Comparison of ENCODE assay signal across 8 mouse cellular contexts in genomic region chr1:65186287-65187073, GRCm38 (mm10). TPM values are rescaled to one million over a fixed set of nuclear protein-coding genes. Genes with fewer than 3 reads are reported as not detected.
DNase-seq lines count a peak whose midpoint lies in the region; ATAC-seq and TF ChIP-seq lines count a peak whose summit lies in the region.

Gene Idh1, minus strand, starts transcription at chr1:65186500.
Gene Pikfyve, plus strand, starts transcription at chr1:65186683.

- H3K9me3 ChIP-seq in CH12.LX (replicated peaks; ENCODE audit: low read length) = no peaks in the 10 kb centered on the region
- no peaks in the 10 kb centered on the region for H3K9me3 ChIP-seq in forebrain, embryonic 12.5 days
- H3K9me3 ChIP-seq in liver, postnatal 0 days (ENCODE audit: low read length) = no peaks in the 10 kb centered on the region
- no peaks in the 10 kb centered on the region for H3K9me3 ChIP-seq in neural tube, embryonic 14.5 days (ENCODE audit: control insufficient read depth, low read length)

- in situ Hi-C loops in CH12.LX (cut with MboI; ENCODE audit: low pct_ligation_motif_present, low pct_unique_long_range_greater_than_20kb, low sequenced_read_pairs) = no loop called here

- TF ChIP-seq CTCF in CH12.LX (conservative IDR thresholded peaks at IDR 0.05 in 1 of 2, IDR thresholded peaks at IDR 0.05 in 1 of 2; ENCODE audit: low read depth in 2 of 2, low read length in 2 of 2) = no peak
- TF ChIP-seq CTCF in liver, postnatal 0 days (IDR thresholded peaks at IDR 0.05; ENCODE audit: low read depth) = no peak; the same call in 1 of the 2 replicates

- peak within 1 kb of the TSS; percentile 92 to 94 (median 93) for H3K4me3 ChIP-seq in CH12.LX (replicated peaks in 1 of 3; ENCODE audit: low read depth in 2 of 3, low read length in 2 of 3, poor library complexity in 1 of 3)
- peak within 1 kb of the TSS; percentile 87 for H3K4me3 ChIP-seq in forebrain, embryonic 12.5 days (replicated peaks)
- H3K4me3 ChIP-seq in liver, postnatal 0 days (ENCODE audit: low read depth, low read length) = peak within 1 kb of the TSS; percentile 94
- peak within 1 kb of the TSS; percentile 88 for H3K4me3 ChIP-seq in neural tube, embryonic 14.5 days (ENCODE audit: low read depth, low read length)

- peak; percentile 97 for TF ChIP-seq POLR2A in CH12.LX (IDR thresholded peaks at IDR 0.05; ENCODE audit: low read depth, low read length)

- TF ChIP-seq EP300 in CH12.LX (IDR thresholded peaks at IDR 0.05; ENCODE audit: low read length) = no peak
- TF ChIP-seq EP300 in liver, postnatal 0 days (IDR thresholded peaks at IDR 0.05; ENCODE audit: low read depth) = peak; percentile 74; the same call in 1 of the 2 replicates

- H3K4me1 ChIP-seq in CH12.LX (ENCODE audit: control insufficient read depth in 1 of 2, insufficient read depth in 2 of 2) = peaks cover 2 to 28% of the 10 kb centered on the region in 2 experiments; a peak in 2 of 4 replicates
- peaks cover 15% of the 10 kb centered on the region for H3K4me1 ChIP-seq in forebrain, embryonic 12.5 days
- H3K4me1 ChIP-seq in liver, postnatal 0 days (ENCODE audit: insufficient read depth) = peaks cover 14% of the 10 kb centered on the region
- H3K4me1 ChIP-seq in neural tube, embryonic 14.5 days (ENCODE audit: control insufficient read depth, insufficient read depth, low read length) = peaks cover 12% of the 10 kb centered on the region

- TF ChIP-seq RAD21 in CH12.LX (IDR thresholded peaks at IDR 0.05; ENCODE audit: low read depth, low read length) = no peak

- dilution Hi-C loops in CH12.LX (cut with MboI; ENCODE audit: extremely low pct_ligation_motif_present, extremely low pct_unique_long_range_greater_than_20kb, low sequenced_read_pairs) = no loop called here

- WGBS in forebrain, embryonic 12.5 days = under 1% methylated on average over 68 of the region's 71 CpGs
- under 1% methylated on average over 68 of the region's 71 CpGs for WGBS in large intestine, adult 2 months
- under 1% methylated on average over 66 of the region's 71 CpGs for WGBS in liver, postnatal 0 days (ENCODE audit: insufficient replicate concordance)
- under 1% methylated on average over 54 of the region's 71 CpGs for WGBS in neural tube, embryonic 14.5 days

- peaks cover 15% of the 10 kb centered on the region for H3K79me2 ChIP-seq in CH12.LX (replicated peaks; ENCODE audit: control insufficient read depth, extremely low read depth, insufficient read depth, poor library complexity, severe bottlenecking)

- H3K27ac ChIP-seq in CH12.LX (ENCODE audit: insufficient read depth, low read depth) = peak within 1 kb of the TSS; percentile 23; the same call in 1 of the 2 replicates
- H3K27ac ChIP-seq in forebrain, embryonic 12.5 days = peak within 1 kb of the TSS; percentile 88
- H3K27ac ChIP-seq in liver, postnatal 0 days (ENCODE audit: low read depth) = peak within 1 kb of the TSS; percentile 93
- H3K27ac ChIP-seq in neural tube, embryonic 14.5 days (ENCODE audit: low read depth, low read length) = peak within 1 kb of the TSS; percentile 84

- peak within 1 kb of the TSS; percentile 99 for H3K4me2 ChIP-seq in CH12.LX (ENCODE audit: insufficient read depth, low read depth, poor library complexity, severe bottlenecking)
- H3K4me2 ChIP-seq in forebrain, embryonic 12.5 days = peak within 1 kb of the TSS; percentile 81
- peak within 1 kb of the TSS; percentile 97 for H3K4me2 ChIP-seq in liver, postnatal 0 days (ENCODE audit: low read depth, low read length)
- peak within 1 kb of the TSS; percentile 63 for H3K4me2 ChIP-seq in neural tube, embryonic 14.5 days (ENCODE audit: low read depth, low read length)

- H3K9ac ChIP-seq in CH12.LX (ENCODE audit: insufficient read depth, low read depth) = peak within 1 kb of the TSS; percentile 72
- H3K9ac ChIP-seq in forebrain, embryonic 12.5 days = peak within 1 kb of the TSS; percentile 87
- H3K9ac ChIP-seq in liver, postnatal 0 days (replicated peaks) = peak within 1 kb of the TSS; percentile 92
- peak within 1 kb of the TSS; percentile 86 for H3K9ac ChIP-seq in neural tube, embryonic 14.5 days (replicated peaks; ENCODE audit: low read depth, low read length)

- ATAC-seq in forebrain, embryonic 12.5 days (ENCODE audit: low FRiP score) = peak; percentile 100
- ATAC-seq in liver, postnatal 0 days = peak; percentile 99
- ATAC-seq in neural tube, embryonic 14.5 days (ENCODE audit: low read depth) = peak; percentile 100

- peaks cover 2 to 13% of the 10 kb centered on the region in 2 experiments for H3K36me3 ChIP-seq in CH12.LX (replicated peaks in 1 of 2; ENCODE audit: control insufficient read depth in 1 of 2, insufficient read depth in 1 of 2, low read length in 1 of 2)
- H3K36me3 ChIP-seq in forebrain, embryonic 12.5 days (replicated peaks) = no peaks in the 10 kb centered on the region
- H3K36me3 ChIP-seq in liver, postnatal 0 days (replicated peaks; ENCODE audit: insufficient read depth, low read length) = no peaks in the 10 kb centered on the region; the same call in 1 of the 2 replicates
- no peaks in the 10 kb centered on the region for H3K36me3 ChIP-seq in neural tube, embryonic 14.5 days (ENCODE audit: control insufficient read depth, insufficient read depth, low read length)

- intact Hi-C loops in heart, postnatal 10 days (cut with DNase I) = loop anchor here (10.0 kb wide), 1 partner anchor 452 kb away; the partner anchor contains the start of gene Fzd5

- peak; percentile 97 for DNase-seq in CH12.LX (ENCODE audit: extremely low read depth)
- peak; percentile 96 for DNase-seq in c-Kit-positive CD71-positive TER-119-negative erythroid progenitor cells, embryonic 14.5 days (ENCODE audit: low read depth)
- DNase-seq in heart, postnatal 10 days = peak; percentile 98 to 99
- peak; percentile 80 for DNase-seq in large intestine, adult 2 months (ENCODE audit: low read depth, low spot score)
- DNase-seq in liver, postnatal 0 days = peak; percentile 98
- peak; percentile 97 for DNase-seq in testis, postnatal 10 days (ENCODE audit: low spot score)

- no peaks in the 10 kb centered on the region for H3K27me3 ChIP-seq in CH12.LX (replicated peaks)
- H3K27me3 ChIP-seq in forebrain, embryonic 12.5 days = no peaks in the 10 kb centered on the region
- no peaks in the 10 kb centered on the region for H3K27me3 ChIP-seq in liver, postnatal 0 days (ENCODE audit: insufficient read depth, low read length)
- H3K27me3 ChIP-seq in neural tube, embryonic 14.5 days (ENCODE audit: control insufficient read depth, insufficient read depth, low read length) = no peaks in the 10 kb centered on the region

TF ChIP-seq in CH12.LX, 34 proteins besides CTCF, POLR2A, EP300 and RAD21 (continues in another document):
- TF ChIP-seq BHLHE40 (IDR thresholded peaks at IDR 0.05; ENCODE audit: low read depth, low read length) = peak; percentile 97
- peak; percentile 83 for TF ChIP-seq HCFC1 (IDR thresholded peaks at IDR 0.05; ENCODE audit: low read depth, low read length)
- TF ChIP-seq IRF4 (IDR thresholded peaks at IDR 0.05; ENCODE audit: low read depth, low read length) = peak; percentile 54
- no peak for TF ChIP-seq ZKSCAN1 (IDR thresholded peaks at IDR 0.05; ENCODE audit: borderline replicate concordance, low read depth, low read length)
- TF ChIP-seq MYC (IDR thresholded peaks at IDR 0.05; ENCODE audit: low read depth, low read length) = no peak
- peak; percentile 71 for TF ChIP-seq USF1 (IDR thresholded peaks at IDR 0.05; ENCODE audit: low read depth, low read length)
- TF ChIP-seq SMC3 (IDR thresholded peaks at IDR 0.05; ENCODE audit: low read depth, low read length) = no peak
- peak; percentile 84 for TF ChIP-seq MXI1 (IDR thresholded peaks at IDR 0.05; ENCODE audit: low read depth, low read length)
- TF ChIP-seq ETS1 (conservative IDR thresholded peaks at IDR 0.05; ENCODE audit: low read depth, low read length) = peak; percentile 87
- TF ChIP-seq TCF12 (IDR thresholded peaks at IDR 0.05; ENCODE audit: low read depth, low read length) = peak; percentile 86
- TF ChIP-seq USF2 (conservative IDR thresholded peaks at IDR 0.05; ENCODE audit: low read depth, low read length) = no peak
- TF ChIP-seq NRF1 (IDR thresholded peaks at IDR 0.05; ENCODE audit: low read depth, low read length) = no peak
- no peak for TF ChIP-seq ZNF384 (IDR thresholded peaks at IDR 0.05; ENCODE audit: low read depth, low read length)
- peak; percentile 73 for TF ChIP-seq ZMIZ1 (IDR thresholded peaks at IDR 0.05; ENCODE audit: low read depth, low read length)
- 0 out of 2 replicates have a peak, but pooled peaks have one; percentile 51 for TF ChIP-seq MAFK (IDR thresholded peaks at IDR 0.05; ENCODE audit: insufficient replicate concordance, low read length)
- peak; percentile 56; the same call in 1 of the 2 replicates for TF ChIP-seq KAT2A (IDR thresholded peaks at IDR 0.05; ENCODE audit: insufficient replicate concordance, low read length)
- peak; percentile 90; the same call in 1 of the 2 replicates for TF ChIP-seq UBTF (IDR thresholded peaks at IDR 0.05; ENCODE audit: low read depth, low read length)
- peak; percentile 94 for TF ChIP-seq ELF1 (IDR thresholded peaks at IDR 0.05; ENCODE audit: low read depth, low read length)
- TF ChIP-seq JUN (IDR thresholded peaks at IDR 0.05; ENCODE audit: insufficient read depth, low read depth, low read length) = no peak
- TF ChIP-seq CHD1 (IDR thresholded peaks at IDR 0.05; ENCODE audit: low read depth, low read length) = no peak
- no peak for TF ChIP-seq POLR2AphosphoS2 (IDR thresholded peaks at IDR 0.05; ENCODE audit: low read depth, low read length)

RNA-seq across cellular contexts. Expression of gene Idh1, which starts in this region (rescaled TPM):
- total RNA-seq in CH12.LX (2012; rRNA removed) = 8.1 and 9.3 TPM in 2 replicates
- total RNA-seq in CH12.LX (2014; rRNA removed) = 20.6 and 23.4 TPM in 2 replicates
- 11.1 and 11.2 TPM in 2 replicates for polyA plus RNA-seq in CH12.LX (2012; ENCODE audit: insufficient read length, low read depth)
- 343 and 355 TPM in 2 replicates for polyA plus RNA-seq in forebrain, embryonic 12.5 days (2016; fragmentation: Nextera tagmentation; extraction: Ambion mirVana)
- total RNA-seq in heart, postnatal 10 days (2021) = 10 to 100 TPM; 48.1 to 51.8 TPM
- 59.6 and 72.2 TPM in 2 replicates for polyA plus RNA-seq in large intestine, adult 2 months (2012; rRNA removed)
- 120 and 121 TPM in 2 replicates for polyA plus RNA-seq in liver, postnatal 0 days (2015; fragmentation: Nextera tagmentation; extraction: Ambion mirVana)
- 492 and 510 TPM in 2 replicates for polyA plus RNA-seq in neural tube, embryonic 14.5 days (2014; fragmentation: Nextera tagmentation; extraction: Ambion mirVana)

RNA-seq across cellular contexts. Expression of gene Pikfyve, which starts in this region (rescaled TPM):
- 14.5 and 14.8 TPM in 2 replicates for total RNA-seq in CH12.LX (2012; rRNA removed)
- total RNA-seq in CH12.LX (2014; rRNA removed) = 25.5 and 26.7 TPM in 2 replicates
- 12.6 and 14.5 TPM in 2 replicates for polyA plus RNA-seq in CH12.LX (2012; ENCODE audit: insufficient read length, low read depth)
- polyA plus RNA-seq in forebrain, embryonic 12.5 days (2016; fragmentation: Nextera tagmentation; extraction: Ambion mirVana) = 18.1 and 20.6 TPM in 2 replicates
- 10 to 100 TPM; 15.3 to 17.3 TPM for total RNA-seq in heart, postnatal 10 days (2021)
- polyA plus RNA-seq in large intestine, adult 2 months (2012; rRNA removed) = 2.4 and 6.1 TPM in 2 replicates
- 3.4 and 3.6 TPM in 2 replicates for polyA plus RNA-seq in liver, postnatal 0 days (2015; fragmentation: Nextera tagmentation; extraction: Ambion mirVana)
- 17.3 and 22.3 TPM in 2 replicates for polyA plus RNA-seq in neural tube, embryonic 14.5 days (2014; fragmentation: Nextera tagmentation; extraction: Ambion mirVana)

Comparison
In these comparisons a context has a peak if more than half of its experiments do, and no peak if none do; other contexts are left out.
1. Peak in every context shown above with its lines: DNase-seq, ATAC-seq, H3K4me3 ChIP-seq and H3K27ac ChIP-seq.
2. H3K27ac ChIP-seq: peak in every context shown above with its lines; median percentile 93 in liver, postnatal 0 days; 88 in forebrain, embryonic 12.5 days; 84 in neural tube, embryonic 14.5 days; 23 in CH12.LX.